ENCODE assay signal across 14 mouse cellular contexts in the genomic region with DNA sequence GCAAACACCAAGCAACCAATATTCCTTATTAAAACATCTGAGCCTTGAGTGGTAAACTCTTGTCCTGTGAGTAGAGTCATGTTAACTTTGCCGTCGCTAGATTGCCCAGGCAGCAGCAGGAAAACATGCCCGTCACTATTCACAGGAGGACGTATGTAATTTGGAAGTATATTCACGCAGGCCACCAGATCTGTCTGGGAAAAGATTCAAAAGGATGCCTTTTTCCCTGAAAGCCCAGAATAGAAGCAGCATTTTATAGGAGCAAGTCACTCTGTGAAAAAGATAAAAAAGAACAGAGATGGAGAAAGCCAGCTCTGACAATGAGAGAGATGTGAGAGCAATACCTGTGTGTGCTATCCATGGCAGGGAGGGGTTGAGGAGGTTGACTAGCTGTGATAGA.
"Had no signal": no experiment of that assay in that cellular context is flagged by ENCODE, and none has a peak within 500 bp of the region (broad histone marks: within the 10 kb centered on the region; RNA-seq: fewer than 3 reads in every experiment).

No protein-coding gene starts in this region.

- ATAC-seq: liver, embryonic 12.5 days; midbrain, embryonic 13.5 days; midbrain, embryonic 16.5 days had no signal

- DNase-seq: kidney, adult 2 months; kidney, postnatal 25 days; layer of hippocampus, adult 9-11 months; liver; lung, adult 18-20 months; lung, postnatal 10 days; lung, postnatal 36 days; retina, postnatal 1 day; spleen, adult 18-20 months; thymus, adult 18-20 months; thymus, postnatal 36 days had no signal
